Mouse (Mus musculus): ENCODE results near the gene Kcnip1.

DNA sequence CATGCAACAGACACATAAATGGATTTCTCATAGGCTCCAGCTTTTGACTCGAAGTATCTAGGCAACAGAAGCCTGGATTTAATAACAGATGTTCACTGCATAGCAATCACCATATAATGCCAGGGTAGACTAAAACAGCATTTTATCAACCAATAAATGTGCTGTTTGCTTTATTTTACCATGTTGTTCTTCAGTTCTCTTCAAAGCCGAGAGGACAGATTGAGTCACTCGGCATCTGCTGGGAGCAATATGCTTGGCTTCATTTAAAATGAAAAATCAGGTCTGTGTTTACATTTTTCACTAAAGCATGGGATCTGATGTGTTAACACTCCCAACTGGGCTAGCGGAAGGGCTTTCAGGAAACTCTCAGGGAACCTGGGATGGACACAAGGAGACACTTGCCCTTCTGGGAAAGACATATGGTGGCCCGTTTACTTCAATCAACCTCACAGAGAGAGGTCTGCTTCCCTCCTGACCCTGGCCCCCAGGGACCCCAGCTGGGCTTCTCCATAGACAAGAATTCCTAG, 220.3 kb downstream of the Kcnip1 start:
- no peak for TF ChIP-seq CTCF (IDR thresholded peaks at IDR 0.05)
- no peak for TF ChIP-seq EP300 (IDR thresholded peaks at IDR 0.05)

All from lung, postnatal 0 days (tissue).